Mouse (Mus musculus) frontal cortex, adult (tissue): ENCODE results near the gene Cntnap2.
"Not testable (repeated sequence)": the region's sequence is repeated elsewhere in the genome, so short reads cannot be mapped to it uniquely, and the experiment has no call there.

Source experiments
- ATAC-seq: cut with Nextera tagmentation; 2 replicates; pipeline ENCODE4 v1.9.2; 2017; ENCODE audit warnings: mild to moderate bottlenecking, moderate library complexity, mixed read lengths; ENCODE audit not compliant: low TSS enrichment

Gene Cntnap2

GRCm38 (mm10) chr6:46963693-46964092 lies 1904.5 kb downstream of the Cntnap2 start:
- no peak for ATAC-seq

GRCm38 (mm10) chr6:46972640-46973039 lies 1913.5 kb downstream of the Cntnap2 start:
- ATAC-seq: no peak

- ATAC-seq: peak; percentile 94
Measured at GRCm38 (mm10) chr6:46996010-46996602, 1936.9 kb downstream of the Cntnap2 start.

- ATAC-seq: peak; percentile 97
Measured at GRCm38 (mm10) chr6:47004430-47004829, 1945.3 kb downstream of the Cntnap2 start.

- no peak; the same call in 1 of the 2 replicates for ATAC-seq
Measured at GRCm38 (mm10) chr6:47012933-47013332, 1953.8 kb downstream of the Cntnap2 start.

DNA sequence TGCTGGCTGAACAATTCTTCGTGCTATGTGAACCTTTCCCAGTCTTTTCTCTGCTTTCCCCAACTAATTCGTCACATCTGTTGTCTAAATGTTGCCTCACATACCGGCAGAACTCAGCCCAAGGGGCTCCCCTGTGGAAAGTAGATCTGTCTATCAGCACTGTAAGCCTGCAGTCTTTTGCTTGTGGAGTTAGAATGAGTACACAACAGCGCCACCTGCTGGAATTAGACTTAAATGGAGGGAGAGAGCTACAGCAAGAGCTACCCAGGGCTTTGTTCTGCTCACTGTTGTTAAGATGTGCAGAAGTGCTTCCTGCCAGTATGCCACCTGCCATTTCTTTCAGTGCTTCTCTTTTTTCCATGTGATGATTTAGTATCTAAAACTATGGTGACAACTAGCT lies 1954.4 kb downstream of the Cntnap2 start:
- peak; percentile 89 for ATAC-seq

- peak; percentile 33 for ATAC-seq
Measured at GRCm38 (mm10) chr6:47014886-47015586, 1955.9 kb downstream of the Cntnap2 start.

DNA sequence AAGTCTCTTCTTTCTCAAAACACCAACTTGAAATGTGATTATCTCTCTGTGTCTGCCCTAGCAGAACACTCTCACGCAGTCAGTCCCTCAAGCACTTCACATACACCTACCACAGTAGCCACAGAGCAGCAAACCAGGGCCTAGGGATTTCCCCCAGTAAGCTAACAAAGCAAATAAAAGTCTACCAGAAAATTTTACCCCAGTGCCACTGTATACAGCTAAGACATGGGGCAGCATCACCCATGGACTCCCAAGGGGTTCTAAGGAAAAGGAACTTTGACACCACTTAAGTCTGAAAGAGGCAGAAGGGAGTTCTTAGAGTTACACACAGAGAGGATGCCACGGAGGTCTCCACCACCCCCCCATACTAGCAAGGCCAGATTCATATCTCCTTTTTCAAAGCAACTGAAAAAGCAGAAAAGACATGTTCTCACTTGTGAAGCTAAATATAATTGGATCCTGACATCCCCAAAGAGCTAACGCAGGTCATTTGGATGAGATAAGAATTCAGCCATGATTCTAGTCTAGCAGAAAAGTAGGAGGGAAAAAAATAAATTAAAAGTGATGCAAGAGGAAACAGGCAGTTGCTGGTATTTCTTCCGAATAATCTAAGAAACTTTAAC lies 1967.0 kb downstream of the Cntnap2 start:
- ATAC-seq: no peak

DNA sequence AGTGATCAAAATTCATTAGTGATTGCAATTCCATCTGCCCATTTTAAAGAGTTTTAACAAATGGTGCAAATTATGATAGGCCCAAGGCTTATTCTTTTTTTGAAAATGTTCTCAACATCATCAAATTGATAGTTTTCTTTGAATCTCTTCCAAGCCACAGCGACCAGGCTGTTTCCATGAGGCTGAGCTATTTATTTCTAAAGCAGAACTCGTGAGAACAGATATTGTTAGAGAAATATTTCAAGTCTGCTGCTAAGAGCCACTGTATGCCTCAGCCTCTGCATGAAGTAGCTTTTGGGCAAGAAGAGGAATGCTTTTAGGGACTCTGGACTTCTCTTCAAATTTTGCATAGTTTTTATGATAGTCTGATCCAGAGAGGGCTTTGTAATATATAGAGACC lies 1972.2 kb downstream of the Cntnap2 start:
- peak; percentile 75; the same call in 1 of the 2 replicates for ATAC-seq

- ATAC-seq: peak; percentile 75
Measured at GRCm38 (mm10) chr6:47042602-47043001, 1983.4 kb downstream of the Cntnap2 start.

DNA sequence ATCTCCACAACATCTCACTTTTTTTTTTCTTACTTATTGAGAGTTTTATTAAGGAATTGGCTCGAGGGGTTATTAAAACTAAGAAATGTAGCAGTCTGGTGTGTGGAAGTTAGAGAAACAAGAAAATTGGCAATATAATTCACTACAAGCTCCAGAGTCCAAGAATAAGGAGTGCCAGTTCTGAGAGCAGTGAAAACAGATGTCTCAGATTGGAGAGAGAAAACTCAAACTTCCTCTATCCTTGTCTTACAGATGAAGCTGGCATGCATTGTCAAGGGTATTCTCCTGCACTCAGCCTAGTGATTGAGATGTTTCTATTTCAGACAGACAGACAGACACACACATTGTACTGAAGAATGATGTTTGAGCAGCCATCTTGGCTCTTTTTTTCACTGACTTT lies 1984.4 kb downstream of the Cntnap2 start:
- peak; percentile 64 for ATAC-seq

- ATAC-seq: peak; percentile 35; the same call in 1 of the 2 replicates
Measured at GRCm38 (mm10) chr6:47044385-47045200, 1985.4 kb downstream of the Cntnap2 start.

DNA sequence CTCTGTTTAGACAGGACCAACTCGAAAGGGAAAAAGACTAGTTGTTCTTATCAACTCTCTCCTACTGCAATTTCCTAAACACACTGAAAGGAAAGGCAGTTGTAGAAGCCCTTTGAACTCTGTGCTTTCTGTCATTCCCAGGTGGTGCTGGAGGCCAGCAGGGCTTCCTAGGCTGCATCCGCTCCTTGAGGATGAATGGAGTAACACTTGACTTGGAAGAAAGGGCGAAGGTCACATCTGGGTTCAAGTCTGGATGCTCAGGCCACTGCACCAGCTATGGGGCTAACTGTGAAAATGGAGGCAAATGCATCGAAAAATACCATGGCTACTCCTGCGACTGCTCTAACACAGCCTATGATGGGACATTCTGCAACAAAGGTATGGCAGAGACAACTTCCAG lies 1989.9 kb downstream of the Cntnap2 start:
- ATAC-seq: no peak

- ATAC-seq: peak; percentile 41; the same call in 1 of the 2 replicates
Measured at GRCm38 (mm10) chr6:47050319-47051222, 1991.4 kb downstream of the Cntnap2 start.

DNA sequence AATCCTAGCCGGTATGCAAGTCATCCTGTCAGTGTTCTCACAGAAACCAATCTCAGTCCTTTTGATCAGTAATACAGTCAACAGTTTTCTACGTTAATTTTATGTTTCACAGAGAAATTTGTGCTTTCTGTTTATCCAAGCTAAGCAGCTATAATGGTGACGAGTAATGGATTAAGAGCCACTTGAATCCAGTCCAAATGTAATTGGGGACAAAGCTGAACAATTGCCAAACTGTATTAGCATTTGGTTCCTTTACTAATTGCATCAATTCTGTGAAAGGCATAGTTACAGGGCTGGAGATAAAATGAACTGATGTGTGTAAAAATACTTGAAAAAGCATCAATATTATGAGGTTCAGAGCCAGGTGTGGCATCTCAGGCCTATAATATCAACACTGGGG lies 2002.2 kb downstream of the Cntnap2 start:
- ATAC-seq: no peak

DNA sequence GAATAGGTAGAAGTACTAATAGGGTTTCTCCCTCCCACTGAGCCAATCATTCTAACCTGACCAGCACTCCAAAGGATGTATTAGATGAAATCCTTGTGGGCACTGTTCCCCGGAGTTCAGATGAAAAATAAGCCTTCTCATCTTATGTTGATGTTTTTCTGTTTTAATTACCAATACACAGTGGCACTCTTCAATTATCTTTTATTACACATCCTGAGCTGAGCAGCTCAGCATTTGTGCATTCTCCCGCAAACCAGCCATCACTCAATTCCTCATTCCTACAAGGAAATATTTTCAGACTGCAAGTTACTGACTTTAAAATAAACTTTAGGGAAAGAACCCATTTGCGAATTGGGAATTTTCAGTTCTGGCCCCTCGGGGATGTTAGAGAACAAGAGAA lies 2030.8 kb downstream of the Cntnap2 start:
- no peak for ATAC-seq

DNA sequence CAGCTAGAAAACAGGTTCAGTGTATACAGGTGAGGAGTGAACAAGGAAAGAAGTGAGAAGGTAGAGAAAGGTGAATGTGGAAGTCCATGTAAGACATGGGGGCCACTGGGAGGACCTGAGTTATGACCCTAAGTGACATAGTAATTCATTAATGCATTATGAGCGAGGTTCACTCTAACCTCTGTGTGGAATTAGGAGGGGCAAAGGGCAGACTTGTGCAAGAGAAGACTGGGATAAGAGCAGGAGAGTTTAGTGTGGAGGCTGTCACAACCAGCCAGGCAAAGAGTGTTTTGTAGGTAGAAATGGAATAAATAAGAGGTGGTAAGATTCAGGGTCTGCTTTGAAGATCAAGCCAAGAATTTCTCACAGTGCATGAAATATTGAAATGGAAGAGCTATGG lies 2045.8 kb downstream of the Cntnap2 start:
- ATAC-seq: no peak

DNA sequence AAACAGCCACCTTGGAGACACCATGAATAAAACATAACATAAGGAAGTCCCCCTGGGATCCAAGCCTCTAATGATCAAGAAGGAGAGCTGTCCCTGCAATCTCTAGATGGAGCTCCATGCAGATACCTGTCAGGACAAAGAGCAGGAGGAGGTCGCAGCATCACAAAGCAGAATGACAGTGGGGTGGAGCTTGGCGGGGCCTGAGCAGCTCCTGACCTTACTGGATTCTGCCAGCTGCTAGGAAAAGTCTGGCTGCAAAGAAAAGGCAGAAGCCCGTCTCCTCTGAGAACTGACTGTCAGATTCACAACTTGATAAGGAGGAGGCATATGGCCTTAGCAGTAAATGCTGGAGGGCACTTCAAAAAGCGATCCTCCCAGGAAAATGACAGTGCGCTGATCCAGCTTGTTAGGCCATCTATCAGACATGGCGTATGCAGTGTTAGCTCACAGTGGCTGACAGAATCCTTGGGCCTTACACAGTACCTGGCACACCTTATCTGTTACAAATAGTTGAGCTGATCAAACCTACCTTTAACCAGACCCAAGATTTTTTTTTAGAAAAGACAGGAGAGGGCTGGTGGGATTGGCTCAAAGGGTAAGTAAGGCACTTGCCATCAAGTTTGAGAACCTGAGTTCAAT lies 2050.5 kb downstream of the Cntnap2 start:
- no peak for ATAC-seq

- ATAC-seq: not testable (repeated sequence)
Measured at GRCm38 (mm10) chr6:47134063-47134462, 2074.9 kb downstream of the Cntnap2 start.

DNA sequence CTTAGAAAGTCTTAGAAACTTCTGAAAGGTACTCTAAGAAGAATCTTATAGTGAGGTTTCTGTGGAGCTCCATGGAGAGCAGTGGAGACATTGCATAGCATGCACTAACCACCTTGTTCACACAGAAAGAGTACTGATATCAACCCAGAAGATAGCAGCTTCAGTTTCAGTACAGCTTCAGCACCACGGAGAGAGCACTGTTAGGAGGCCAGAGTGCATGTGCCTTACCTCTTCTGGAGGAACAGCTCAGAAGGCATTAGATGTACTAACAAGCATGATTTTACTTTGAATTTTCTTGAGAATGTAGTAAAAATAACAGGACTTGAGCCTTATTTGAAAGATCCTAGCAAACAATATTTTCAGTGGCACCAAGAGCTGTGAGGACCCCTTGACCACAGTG lies 2093.9 kb downstream of the Cntnap2 start:
- ATAC-seq: not testable (repeated sequence)
